Mouse (Mus musculus): ENCODE data around the gene Flt4.

DNA sequence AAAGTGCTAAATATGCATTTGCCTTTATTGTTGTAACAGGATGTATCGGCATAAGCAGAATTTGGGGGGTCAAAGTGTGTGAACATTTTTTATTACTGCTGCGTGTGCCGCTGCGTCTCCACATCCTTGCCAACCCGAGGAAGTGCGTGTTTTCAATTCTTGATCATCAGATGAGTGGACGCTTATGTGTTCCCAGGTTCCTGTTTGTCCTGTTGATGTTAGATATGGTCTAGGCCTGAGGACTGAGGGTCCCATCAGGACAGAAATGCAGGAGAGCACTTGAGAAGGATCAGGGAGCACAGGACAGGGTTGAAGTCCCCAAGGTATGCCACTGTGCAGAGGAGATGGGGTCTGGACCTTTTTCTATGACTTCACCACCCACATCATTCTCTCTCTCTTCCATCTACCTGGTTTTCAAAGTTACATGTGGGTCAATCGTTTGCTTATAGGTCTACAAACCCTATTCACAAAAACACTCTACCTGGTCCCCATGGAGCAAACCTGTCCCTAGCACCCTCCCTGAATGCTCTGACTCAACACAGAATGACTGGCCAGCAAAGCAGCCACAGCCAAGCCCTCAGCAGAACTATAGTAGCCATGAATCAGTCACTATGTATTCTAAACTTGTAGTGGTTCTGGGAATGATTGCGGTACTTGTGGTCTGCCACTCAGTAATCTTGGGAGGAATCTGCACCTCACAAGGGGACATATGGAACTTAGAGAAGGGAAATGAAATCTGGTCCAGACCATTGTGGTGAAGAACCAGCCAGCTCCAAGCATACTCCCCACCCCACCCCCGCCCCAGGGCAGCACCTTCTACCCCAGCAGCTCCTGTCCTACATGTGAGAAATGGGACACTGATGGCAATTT is 7.0 kb downstream of the Flt4 start:
- TF ChIP-seq ELF1 (IDR thresholded peaks at IDR 0.05; ENCODE audit: low read depth, low read length) = no peak
- TF ChIP-seq POLR2A (IDR thresholded peaks at IDR 0.05; ENCODE audit: low read depth, low read length) = no peak
- no peak for TF ChIP-seq MAZ (IDR thresholded peaks at IDR 0.05; ENCODE audit: low read depth, low read length)
- no peak for TF ChIP-seq MYC (IDR thresholded peaks at IDR 0.05; ENCODE audit: low read depth, low read length)
- TF ChIP-seq GABPA (IDR thresholded peaks at IDR 0.05; ENCODE audit: insufficient replicate concordance, low read depth, low read length) = no peak
- no peak for TF ChIP-seq MXI1 (IDR thresholded peaks at IDR 0.05; ENCODE audit: low read depth, low read length)
- no peak for TF ChIP-seq CTCF (conservative IDR thresholded peaks at IDR 0.05 in 1 of 2, IDR thresholded peaks at IDR 0.05 in 1 of 2; ENCODE audit: low read depth in 2 of 2, low read length in 2 of 2)
- TF ChIP-seq EP300 (IDR thresholded peaks at IDR 0.05; ENCODE audit: low read length) = no peak
- TF ChIP-seq MAFK (IDR thresholded peaks at IDR 0.05; ENCODE audit: insufficient replicate concordance, low read length) = no peak
- no peak for TF ChIP-seq USF1 (IDR thresholded peaks at IDR 0.05; ENCODE audit: low read depth, low read length)
- no peak for TF ChIP-seq BHLHE40 (IDR thresholded peaks at IDR 0.05; ENCODE audit: low read depth, low read length)
- no peak for TF ChIP-seq KAT2A (IDR thresholded peaks at IDR 0.05; ENCODE audit: insufficient replicate concordance, low read length)
